Mouse (Mus musculus) lung, embryonic 14.5 days (tissue): ENCODE measurements at regions not wholly inside any gene's neighbourhood (a gene's known extent, or its start where the extent isn't known, plus 50 kb on each side); places are given as distances from the start of the nearest gene placed in this dataset.
A peak's percentile ranks its signal among the peaks of the same experiment; 100 is the strongest.

Experiments used
- ATAC-seq: fragments of 200-750 bp; cut with Nextera tagmentation; 2 replicates; pipeline ENCODE4 v1.8.0; 2017; ENCODE audit warnings: mild to moderate bottlenecking, moderate TSS enrichment, moderate library complexity; ENCODE audit not compliant: insufficient read depth
- DNase-seq: peaks from one replicate; pipeline ENCODE4 v3.0.0-alpha.2; 2015
- H3K27ac ChIP-seq: fragments of 300-500 bp; sonication (generic); 2 replicates; pipeline ENCODE4 v1.5.1; 2014; ENCODE audit warnings: low read depth, mild to moderate bottlenecking, moderate library complexity
- H3K27me3 ChIP-seq: fragments of 300-500 bp; sonication (generic); 2 replicates; pipeline ENCODE4 v1.6.1; 2014; ENCODE audit warnings: low read length, control low read depth; ENCODE audit not compliant: insufficient read depth
- H3K36me3 ChIP-seq: fragments of 300-500 bp; sonication (generic); 2 replicates; pipeline ENCODE4 v1.6.1; 2014; ENCODE audit warnings: control low read depth; ENCODE audit not compliant: insufficient read depth
- H3K4me1 ChIP-seq: fragments of 300-500 bp; sonication (generic); 2 replicates; pipeline ENCODE4 v1.6.1; 2014; ENCODE audit warnings: antibody characterized with exemption, control low read depth; ENCODE audit not compliant: insufficient read depth
- H3K4me2 ChIP-seq: fragments of 300-500 bp; sonication (generic); 2 replicates; pipeline ENCODE4 v1.6.1; 2014; ENCODE audit warnings: mild to moderate bottlenecking
- H3K4me3 ChIP-seq: fragments of 300-500 bp; sonication (generic); 2 replicates; pipeline ENCODE4 v1.5.1; 2014; ENCODE audit warnings: low read depth, low read length
- H3K9ac ChIP-seq: fragments of 300-500 bp; sonication (generic); 2 replicates; pipeline ENCODE4 v1.6.1; 2014
- H3K9me3 ChIP-seq: fragments of 300-500 bp; sonication (generic); 2 replicates; pipeline ENCODE4 v1.6.1; 2016; ENCODE audit warnings: low read depth, low read length, control low read depth
- CTCF ChIP-seq: IDR thresholded peaks from 2 replicates; pipeline ENCODE4 v1.5.1; 2016; ENCODE audit warnings: antibody characterized with exemption, low read depth
- WGBS: fragments of 180-500 bp; shearing (Covaris S2); extraction: QIAGEN DNeasy Blood & Tissue Kit; methylation state at CpG from one replicate; pipeline ENCODE4 v1.1.7; 2014; 5-methylcytosine and 5-hydroxymethylcytosine counted together

- DNase-seq (no peak), ATAC-seq (no peak)
- WGBS = 86% methylated on average over 2 of the region's 2 CpGs
- Histone ChIP-seq H3K4me1 (no peaks in the 10 kb centered on the region), H3K27me3 (no peaks in the 10 kb centered on the region), H3K36me3 (no peaks in the 10 kb centered on the region), H3K4me2 (no peak overlapping the region), H3K4me3 (no peak overlapping the region), H3K9me3 (no peaks in the 10 kb centered on the region), H3K9ac (no peak overlapping the region), H3K27ac (no peak overlapping the region)
- no peak for TF ChIP-seq CTCF
These were observed 116.2 kb upstream of the Ubash3b start for GRCm38 (mm10) chr9:41277726-41278125.

GRCm38 (mm10) chr9:41273839-41274271 is 112.4 kb upstream of the Ubash3b start:
- DNase-seq = no peak
- H3K4me3 ChIP-seq = peak overlapping the region; percentile 39
- no peaks in the 10 kb centered on the region for H3K9me3 ChIP-seq
- no peaks in the 10 kb centered on the region for H3K27me3 ChIP-seq
- no peaks in the 10 kb centered on the region for H3K36me3 ChIP-seq
- WGBS = 11% methylated on average over 13 of the region's 13 CpGs
- peak; percentile 25 for ATAC-seq
- no peak overlapping the region; the same call in 1 of the 2 replicates for H3K27ac ChIP-seq
- TF ChIP-seq CTCF = no peak
- peak overlapping the region; percentile 82 for H3K4me2 ChIP-seq
- H3K9ac ChIP-seq = peak overlapping the region; percentile 53
- H3K4me1 ChIP-seq = no peaks in the 10 kb centered on the region

GRCm38 (mm10) chr9:41273171-41273781 is 111.8 kb upstream of the Ubash3b start:
- TF ChIP-seq CTCF = no peak; the same call in 1 of the 2 replicates
- Histone ChIP-seq H3K27ac (peak overlapping the region; percentile 30; the same call in 1 of the 2 replicates), H3K27me3 (no peaks in the 10 kb centered on the region), H3K4me1 (no peaks in the 10 kb centered on the region), H3K9ac (peak overlapping the region; percentile 53), H3K4me3 (peak overlapping the region; percentile 39), H3K36me3 (no peaks in the 10 kb centered on the region), H3K9me3 (no peaks in the 10 kb centered on the region), H3K4me2 (peak overlapping the region; percentile 82)
- DNase-seq = peak; percentile 75
- peak; percentile 95 for ATAC-seq
- WGBS = 0% methylated on average over 18 of the region's 18 CpGs

GRCm38 (mm10) chr9:41272596-41272995 is 111.1 kb upstream of the Ubash3b start:
- Histone ChIP-seq H3K4me2 (peak overlapping the region; percentile 82), H3K27ac (peak overlapping the region; percentile 50; the same call in 1 of the 2 replicates), H3K36me3 (no peaks in the 10 kb centered on the region), H3K9ac (no peak overlapping the region), H3K27me3 (no peaks in the 10 kb centered on the region), H3K9me3 (no peaks in the 10 kb centered on the region), H3K4me1 (no peaks in the 10 kb centered on the region), H3K4me3 (peak overlapping the region; percentile 39; the same call in 1 of the 2 replicates)
- ATAC-seq (peak; percentile 25; the same call in 1 of the 2 replicates), DNase-seq (peak; percentile 55)
- TF ChIP-seq CTCF = no peak
- 12% methylated on average over 6 of the region's 6 CpGs for WGBS

GRCm38 (mm10) chr9:41268112-41268511 is 106.6 kb upstream of the Ubash3b start:
- H3K4me3 ChIP-seq = no peak overlapping the region
- ATAC-seq (no peak), DNase-seq (no peak)
- no peak overlapping the region for H3K9ac ChIP-seq
- H3K9me3 ChIP-seq = no peaks in the 10 kb centered on the region
- H3K36me3 ChIP-seq = no peaks in the 10 kb centered on the region
- no peaks in the 10 kb centered on the region for H3K4me1 ChIP-seq
- H3K27me3 ChIP-seq = no peaks in the 10 kb centered on the region
- TF ChIP-seq CTCF = no peak
- WGBS = 32% methylated on average over 3 of the region's 3 CpGs
- no peak overlapping the region for H3K27ac ChIP-seq
- H3K4me2 ChIP-seq = no peak overlapping the region

GRCm38 (mm10) chr9:41264485-41264884 is 103.0 kb upstream of the Ubash3b start:
- no peaks in the 10 kb centered on the region for H3K4me1 ChIP-seq
- no peak overlapping the region for H3K4me2 ChIP-seq
- H3K4me3 ChIP-seq = no peak overlapping the region
- no peaks in the 10 kb centered on the region for H3K36me3 ChIP-seq
- 51% methylated on average over 6 of the region's 6 CpGs for WGBS
- no peaks in the 10 kb centered on the region for H3K27me3 ChIP-seq
- no peak for DNase-seq
- H3K9me3 ChIP-seq = no peaks in the 10 kb centered on the region
- no peak for TF ChIP-seq CTCF
- ATAC-seq = no peak
- H3K9ac ChIP-seq = no peak overlapping the region
- no peak overlapping the region for H3K27ac ChIP-seq

GRCm38 (mm10) chr9:41257244-41257643 is 95.7 kb upstream of the Ubash3b start:
- H3K27ac ChIP-seq = no peak overlapping the region
- TF ChIP-seq CTCF = no peak
- 63% methylated on average over 1 of the region's 1 CpGs for WGBS

More at GRCm38 (mm10) chr9:41257244-41257643, 95.7 kb upstream of the Ubash3b start:
- Histone ChIP-seq H3K9me3 (no peaks in the 10 kb centered on the region), H3K27me3 (no peaks in the 10 kb centered on the region), H3K4me1 (no peaks in the 10 kb centered on the region), H3K9ac (no peak overlapping the region), H3K4me3 (no peak overlapping the region), H3K4me2 (no peak overlapping the region), H3K36me3 (no peaks in the 10 kb centered on the region)
- DNase-seq (no peak), ATAC-seq (no peak)
